Mouse (Mus musculus) c-Kit-negative CD71-positive TER-119-positive erythroid progenitor cells, embryonic 14.5 days (primary cell): ENCODE results near the gene Slc6a8.
A peak's percentile ranks its signal among the peaks of the same experiment; 100 is the strongest.

ENCODE experiments used
- DNase-seq: peaks from one replicate; pipeline ENCODE4 v3.0.0-alpha.2; 2013; ENCODE audit warnings: low read depth, low spot score

Slc6a8 gene

DNA sequence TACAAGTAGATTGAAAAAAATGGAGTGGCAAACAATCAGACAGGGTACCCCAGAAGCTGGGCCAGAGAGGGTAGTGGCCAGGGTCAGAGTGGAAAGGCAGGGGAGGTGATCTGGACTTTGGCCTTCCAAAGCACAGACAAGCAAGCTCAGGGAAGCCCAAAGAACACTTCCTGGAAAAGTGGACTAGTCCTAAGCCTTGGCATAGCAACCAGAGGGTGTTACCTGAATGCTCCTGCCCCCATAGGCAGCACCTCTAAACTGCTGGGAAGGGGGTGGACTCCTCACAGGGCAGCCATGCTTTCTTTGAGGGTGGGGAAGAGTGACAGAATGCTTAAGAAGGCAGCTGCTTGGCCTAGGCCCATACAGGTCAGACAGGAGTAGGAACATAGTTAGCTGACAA lies 12.0 kb downstream of the Slc6a8 start:
- DNase-seq, result no peak

DNA sequence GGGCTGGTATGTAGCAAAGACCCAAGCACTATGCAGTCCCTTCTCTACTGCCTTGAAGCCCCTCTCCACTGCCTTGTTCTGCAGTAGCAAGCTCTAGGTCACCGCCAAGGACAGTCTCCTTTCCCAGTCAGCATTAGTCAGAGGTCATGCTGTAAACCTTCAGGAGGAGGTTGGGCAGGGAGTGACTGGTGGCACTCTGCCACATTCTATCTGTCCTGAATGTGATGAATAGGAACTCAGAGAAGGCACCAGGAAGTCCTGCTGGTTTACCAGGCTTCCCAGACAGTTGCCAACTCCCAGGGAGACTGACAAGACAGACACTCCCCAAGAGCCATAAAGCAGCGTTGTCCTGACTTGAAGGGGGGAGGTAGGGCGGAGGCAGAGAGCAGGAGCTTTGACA lies 12.7 kb downstream of the Slc6a8 start:
- no peak for DNase-seq

DNA sequence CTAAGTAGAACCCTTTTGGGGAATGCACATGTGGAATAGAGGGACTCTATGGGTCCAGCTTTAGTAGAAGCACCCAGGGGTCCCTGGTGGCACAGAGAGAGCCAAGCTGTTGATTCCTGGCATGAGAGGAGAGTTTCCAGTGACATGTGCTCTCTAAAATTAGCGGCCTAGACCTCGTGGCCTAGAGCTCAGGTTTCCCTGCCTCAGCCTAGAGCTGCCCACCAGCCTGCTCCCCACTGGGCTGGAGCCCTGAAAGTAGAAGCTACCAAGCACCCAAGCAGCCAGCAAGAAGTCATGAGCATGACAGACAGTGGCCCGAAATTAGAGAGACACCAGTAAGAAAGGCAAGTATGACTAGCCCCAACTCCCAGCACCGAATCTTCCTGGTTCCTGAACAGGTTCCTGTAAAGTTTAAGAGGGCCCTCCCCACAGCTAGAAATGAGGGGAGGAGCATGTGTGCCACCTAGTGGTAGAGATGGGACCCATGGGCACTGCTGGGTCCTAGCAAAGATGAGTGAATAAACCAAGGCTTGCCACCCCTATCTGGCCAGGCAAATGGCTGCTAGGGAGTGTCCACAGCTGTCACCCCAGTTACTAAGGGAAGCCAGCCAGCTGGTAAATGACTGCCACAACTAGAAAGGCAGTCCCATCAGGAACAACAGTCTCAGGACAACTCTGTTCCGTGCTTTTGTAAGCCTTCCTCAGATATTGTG lies 18.1 kb downstream of the Slc6a8 start:
- DNase-seq, result no peak

DNA sequence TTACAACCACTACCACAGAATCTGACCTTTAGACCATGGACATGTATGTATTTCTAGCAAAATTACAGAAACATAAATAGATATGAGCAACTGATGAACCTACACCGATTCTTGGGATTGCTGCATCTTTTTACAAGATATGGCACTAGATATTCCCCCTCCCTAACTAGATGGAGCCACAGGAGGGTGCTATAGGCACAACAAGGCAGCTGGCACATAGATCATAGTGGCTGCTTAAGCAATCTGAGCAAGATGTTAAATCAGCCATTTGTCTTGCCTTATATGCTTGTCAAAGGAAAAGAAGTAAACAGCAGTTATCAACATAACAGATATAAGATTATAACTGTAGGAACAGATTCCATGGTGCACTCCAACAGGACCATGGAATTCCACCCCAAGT lies 27.5 kb downstream of the Slc6a8 start:
- no peak for DNase-seq

DNA sequence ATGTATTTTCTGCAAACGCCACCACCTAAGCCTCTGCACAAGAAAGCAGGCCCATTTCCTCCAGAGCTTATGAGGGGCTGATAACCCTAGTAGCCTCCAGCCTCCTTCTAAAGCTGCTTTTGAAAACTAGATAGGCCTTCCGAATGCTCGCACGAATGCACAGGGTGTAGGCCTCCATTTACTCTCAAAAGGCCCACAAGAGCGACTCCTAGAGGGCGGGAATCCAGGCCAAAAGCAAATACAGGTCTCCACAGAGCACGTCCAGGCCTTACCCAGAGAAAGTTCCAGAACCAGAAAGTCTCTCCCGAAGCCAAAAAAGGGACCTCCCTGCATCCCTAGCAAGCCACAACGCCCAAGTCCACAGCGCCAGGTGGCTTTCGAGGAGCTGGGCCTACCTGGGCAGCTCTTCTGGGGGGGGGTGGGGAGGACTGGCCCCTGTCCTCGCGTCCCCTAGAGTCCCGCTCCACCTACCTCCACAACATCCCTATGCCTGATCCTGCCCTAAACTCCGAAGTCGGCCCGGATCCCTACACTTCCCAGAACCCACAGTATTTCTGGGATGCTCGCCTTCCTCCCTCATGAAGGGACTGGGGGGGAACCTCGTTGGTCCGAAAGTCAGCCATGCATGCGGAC lies 42.6 kb downstream of the Slc6a8 start:
- DNase-seq, result no peak

DNA sequence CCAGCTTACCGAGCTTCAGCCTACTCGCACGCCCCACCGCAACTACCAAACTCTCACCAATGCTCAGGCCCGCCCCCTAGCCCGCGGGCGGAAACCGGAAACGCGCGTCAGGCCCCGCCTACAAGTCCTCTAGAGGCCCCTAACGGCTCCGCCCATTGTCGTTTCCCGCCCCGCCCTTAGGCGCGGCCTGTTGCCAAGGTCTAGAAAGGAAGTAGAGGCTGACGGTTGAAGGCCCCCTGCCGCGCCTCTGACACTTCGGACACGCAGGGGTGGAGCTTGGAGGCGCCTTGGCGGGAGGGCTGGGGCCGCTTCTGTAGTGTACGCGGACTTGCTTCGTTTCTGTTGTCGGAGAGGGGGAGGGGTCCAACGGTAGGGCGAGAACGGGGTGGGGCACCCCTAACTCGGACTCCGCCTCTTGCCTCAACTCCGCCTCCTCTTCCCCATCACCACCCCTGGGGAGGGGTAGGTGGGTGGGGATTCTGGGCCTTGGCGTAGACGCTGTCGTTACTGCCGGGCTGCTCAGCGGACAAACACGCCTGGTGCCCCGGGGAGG lies 43.2 kb downstream of the Slc6a8 start, which contains the start of the genes Bcap31 and Abcd1:
Bcap31 (minus strand) TSS at position 67 of the 553 bp plus-strand sequence.
Abcd1 (plus strand) TSS at position 489 of the 553 bp plus-strand sequence.
- peak; percentile 90 for DNase-seq

DNA sequence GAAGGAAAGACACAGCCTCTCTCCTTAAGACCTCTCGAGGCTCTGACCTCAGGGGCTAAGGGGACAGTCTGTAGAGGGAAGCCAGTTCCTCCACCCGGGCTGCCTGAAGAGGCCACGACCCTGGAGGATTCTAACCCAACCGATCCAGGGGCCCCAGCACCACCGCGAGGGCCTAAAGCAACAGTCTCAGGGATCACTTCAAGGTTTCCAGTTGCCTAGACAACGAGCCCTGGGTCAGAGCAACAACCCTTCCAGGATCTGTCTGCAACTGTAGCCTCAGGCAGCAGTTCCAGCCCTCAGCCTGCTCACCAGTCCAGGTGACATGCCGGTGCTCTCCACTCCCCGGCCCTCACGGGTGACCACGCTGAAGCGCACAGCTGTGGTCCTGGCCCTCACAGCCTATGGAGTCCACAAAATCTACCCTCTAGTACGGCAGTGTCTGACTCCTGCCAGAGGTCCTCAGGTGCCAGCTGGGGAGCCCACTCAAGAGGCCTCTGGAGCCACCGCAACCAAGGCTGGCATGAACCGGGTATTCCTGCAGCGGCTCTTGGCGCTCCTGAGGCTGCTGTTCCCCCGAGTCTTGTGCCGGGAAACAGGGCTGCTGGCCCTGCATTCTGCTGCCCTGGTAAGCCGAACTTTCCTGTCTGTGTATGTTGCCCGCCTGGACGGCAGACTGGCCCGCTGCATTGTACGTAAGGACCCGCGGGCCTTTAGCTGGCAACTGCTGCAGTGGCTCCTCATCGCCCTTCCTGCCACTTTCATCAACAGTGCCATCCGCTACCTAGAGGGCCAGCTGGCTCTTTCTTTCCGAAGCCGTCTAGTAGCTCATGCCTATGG lies 44.0 kb downstream of the Slc6a8 start:
- peak; percentile 36 for DNase-seq

DNA sequence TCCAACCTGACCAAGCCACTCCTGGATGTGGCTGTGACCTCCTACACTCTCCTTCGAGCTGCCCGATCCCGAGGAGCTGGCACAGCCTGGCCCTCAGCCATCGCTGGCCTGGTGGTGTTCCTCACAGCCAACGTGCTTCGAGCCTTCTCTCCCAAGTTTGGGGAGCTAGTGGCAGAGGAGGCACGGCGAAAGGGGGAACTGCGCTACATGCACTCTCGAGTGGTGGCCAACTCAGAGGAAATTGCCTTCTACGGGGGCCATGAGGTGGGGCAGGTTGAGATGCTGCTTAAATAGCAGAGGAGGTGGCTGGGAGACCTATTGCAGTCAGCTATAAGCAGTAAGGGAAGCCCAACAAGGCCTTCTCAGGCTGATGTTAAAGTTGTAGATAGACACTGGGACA lies 44.7 kb downstream of the Slc6a8 start:
- DNase-seq, result no peak

DNA sequence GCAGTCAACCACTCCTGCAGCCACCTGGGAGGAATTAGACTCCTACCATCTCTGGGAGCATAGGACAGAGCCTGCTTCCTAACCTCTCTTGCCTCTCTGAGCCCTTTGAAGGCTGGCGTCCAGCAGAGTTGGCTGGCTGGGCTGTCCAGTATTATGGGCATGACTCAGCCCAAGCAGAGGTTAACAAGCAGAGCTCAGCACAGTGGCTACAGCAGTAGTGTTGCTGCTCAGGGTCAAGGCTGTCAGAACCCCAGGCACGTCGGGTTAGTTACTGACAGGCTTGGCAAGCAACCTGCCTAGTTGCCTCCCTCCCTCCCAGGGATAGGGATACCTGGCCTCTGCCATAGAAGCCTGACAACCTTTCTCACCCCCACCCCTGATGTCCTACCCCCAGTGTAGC lies 45.3 kb downstream of the Slc6a8 start:
- DNase-seq, result no peak

DNA sequence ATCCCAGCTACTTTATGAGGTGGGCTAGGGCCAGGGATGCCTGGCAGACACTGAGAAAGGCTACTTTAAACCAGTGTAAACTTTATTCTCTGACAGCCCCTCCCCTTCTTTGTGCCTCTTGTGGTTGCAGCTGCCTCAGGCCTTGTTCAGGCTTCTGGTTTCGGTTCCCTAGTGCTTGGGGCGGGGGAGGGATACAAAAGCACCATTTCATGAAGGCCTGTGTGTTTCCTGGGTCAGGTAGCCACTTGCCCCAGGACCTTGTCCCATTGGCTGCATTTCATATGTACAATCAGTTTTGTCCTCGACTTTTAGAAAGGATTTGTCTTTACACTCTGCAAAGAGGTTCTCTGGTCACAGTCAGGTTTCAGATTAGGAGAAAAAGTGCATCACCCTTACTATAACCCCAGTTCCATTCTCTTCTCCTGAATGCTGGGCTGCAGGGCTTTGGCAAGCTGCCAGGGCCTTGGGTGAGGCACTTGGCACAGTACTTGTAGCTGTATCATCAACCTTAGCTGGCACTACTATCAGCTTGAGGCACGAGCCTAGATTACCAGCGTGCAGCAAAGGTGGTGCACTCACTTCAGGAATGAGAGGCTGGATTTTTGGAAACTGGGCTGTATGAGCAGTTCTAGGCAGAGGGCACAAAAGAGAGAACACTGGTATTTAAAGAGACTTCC lies 45.9 kb downstream of the Slc6a8 start:
- DNase-seq, result no peak

DNA sequence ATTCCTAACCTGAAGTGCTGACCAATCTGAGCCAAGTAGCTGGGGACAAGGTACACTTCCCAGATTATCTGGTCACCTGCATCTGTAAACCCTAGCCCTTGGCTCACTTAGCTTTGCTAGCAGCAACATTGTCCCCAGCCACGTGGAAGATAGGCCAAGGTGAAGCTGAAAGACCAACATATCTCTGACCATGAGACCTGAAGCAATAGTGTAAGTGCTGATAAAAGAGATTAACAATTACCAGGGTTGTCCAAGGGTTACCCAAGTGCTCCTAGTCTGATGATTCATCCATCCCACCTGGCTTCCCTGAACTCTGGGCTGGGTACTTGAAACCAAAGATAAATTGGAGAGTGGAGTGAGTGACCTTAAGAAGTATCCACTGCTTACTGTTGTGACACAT lies 58.0 kb downstream of the Slc6a8 start:
- no peak for DNase-seq
